ENCODE assay signal across 7 mouse cellular contexts in genomic region chr2:153224946-153225594, GRCm38 (mm10). TPM values are rescaled to one million over a fixed set of nuclear protein-coding genes. Genes with fewer than 3 reads are reported as not detected.
DNase-seq lines count a peak whose midpoint lies in the region; ATAC-seq and TF ChIP-seq lines count a peak whose summit lies in the region.

Gene Tspyl3, minus strand, starts transcription at chr2:153225441.

- no peak within 1 kb of the TSS for H3K27ac ChIP-seq in ES-E14 (ENCODE audit: insufficient read depth, low read depth, low read length, poor library complexity, severe bottlenecking)
- H3K27ac ChIP-seq in brown adipose tissue, adult 24 weeks (replicated peaks; ENCODE audit: low read depth, low read length), result no peak within 1 kb of the TSS
- peak within 1 kb of the TSS; percentile 58 for H3K27ac ChIP-seq in forebrain, embryonic 13.5 days
- H3K27ac ChIP-seq in hindbrain, embryonic 10.5 days, result peak within 1 kb of the TSS; percentile 88
- H3K27ac ChIP-seq in macrophage, result peak within 1 kb of the TSS; percentile 45

- 2% methylated on average over 31 of the region's 31 CpGs for WGBS in forebrain, embryonic 13.5 days
- 4% methylated on average over 31 of the region's 31 CpGs for WGBS in hindbrain, embryonic 10.5 days
- WGBS in macrophage (ENCODE audit: missing documents), result 4% methylated on average over 29 of the region's 31 CpGs

- ATAC-seq in forebrain, embryonic 13.5 days, result peak; percentile 89

- in situ Hi-C loops in ES-E14 (cut with MboI; ENCODE audit: low sequenced_read_pairs in 2 of 2, unreplicated experiment in 2 of 2), result no loop called here

- H3K9me3 ChIP-seq in ES-E14 (ENCODE audit: control insufficient read depth, insufficient read depth, low read depth, low read length), result no peaks in the 10 kb centered on the region
- H3K9me3 ChIP-seq in forebrain, embryonic 13.5 days (replicated peaks), result no peaks in the 10 kb centered on the region
- no peaks in the 10 kb centered on the region for H3K9me3 ChIP-seq in hindbrain, embryonic 10.5 days

- H3K79me2 ChIP-seq in macrophage (ENCODE audit: inconsistent target), result peaks cover 17% of the 10 kb centered on the region; the same call in 1 of the 2 replicates

- peak; percentile 35 for DNase-seq in ES-E14 (ENCODE audit: low read depth, low spot score)
- DNase-seq in hindbrain, embryonic 10.5 days (ENCODE audit: low spot score), result peak; percentile 54
- DNase-seq in left cerebral cortex, adult 9 months (ENCODE audit: low spot score in 2 of 2), result peak; percentile 36 to 58
- DNase-seq in right cerebral cortex, postnatal 25 days, result peak; percentile 55

- H3K9ac ChIP-seq in ES-E14 (ENCODE audit: insufficient read depth, low read depth, low read length, poor library complexity, severe bottlenecking), result peak within 1 kb of the TSS; percentile 82
- H3K9ac ChIP-seq in forebrain, embryonic 13.5 days, result peak within 1 kb of the TSS; percentile 76

- H3K4me3 ChIP-seq in ES-E14 (ENCODE audit: insufficient read depth in 1 of 2, low read depth in 1 of 2, low read length in 2 of 2, poor library complexity in 1 of 2, severe bottlenecking in 1 of 2) (peak within 1 kb of the TSS; percentile 79 to 84), macrophage (ENCODE audit: inconsistent target) (peak within 1 kb of the TSS; percentile 45)
- peak within 1 kb of the TSS; percentile 71 for H3K4me3 ChIP-seq in brown adipose tissue, adult 24 weeks (ENCODE audit: insufficient read depth, low read depth, low read length)
- H3K4me3 ChIP-seq in forebrain, embryonic 13.5 days, result peak within 1 kb of the TSS; percentile 54
- H3K4me3 ChIP-seq in hindbrain, embryonic 10.5 days, result peak within 1 kb of the TSS; percentile 66

- H3K4me2 ChIP-seq in forebrain, embryonic 13.5 days, result peak within 1 kb of the TSS; percentile 68

- H3K4me1 ChIP-seq in ES-E14 (ENCODE audit: control insufficient read depth in 2 of 2, insufficient read depth in 2 of 2, low read length in 2 of 2, poor library complexity in 1 of 2), result no peaks in the 10 kb centered on the region; a peak in 1 of 4 replicates
- no peaks in the 10 kb centered on the region for H3K4me1 ChIP-seq in brown adipose tissue, adult 24 weeks (ENCODE audit: control insufficient read depth, insufficient read depth, insufficient read length, low read length)
- H3K4me1 ChIP-seq in forebrain, embryonic 13.5 days, result peaks cover 12% of the 10 kb centered on the region
- H3K4me1 ChIP-seq in hindbrain, embryonic 10.5 days (replicated peaks), result peaks cover 15% of the 10 kb centered on the region

- H3K27me3 ChIP-seq in forebrain, embryonic 13.5 days, result no peaks in the 10 kb centered on the region
- no peaks in the 10 kb centered on the region for H3K27me3 ChIP-seq in hindbrain, embryonic 10.5 days (ENCODE audit: insufficient read depth, poor library complexity, severe bottlenecking)

- peaks cover 6% of the 10 kb centered on the region; the same call in 1 of the 2 replicates for H3K36me3 ChIP-seq in ES-E14 (ENCODE audit: control insufficient read depth, insufficient read depth, low read length, poor library complexity, severe bottlenecking)
- H3K36me3 ChIP-seq in forebrain, embryonic 13.5 days (ENCODE audit: poor library complexity, severe bottlenecking), result peaks cover 31% of the 10 kb centered on the region
- peaks cover 40% of the 10 kb centered on the region for H3K36me3 ChIP-seq in hindbrain, embryonic 10.5 days
- peaks cover 16% of the 10 kb centered on the region for H3K36me3 ChIP-seq in macrophage (ENCODE audit: inconsistent target)

TF ChIP-seq in ES-E14, 5 proteins besides CTCF, POLR2A, EP300 and RAD21:
- no peak for TF ChIP-seq HCFC1 (IDR thresholded peaks at IDR 0.05; ENCODE audit: borderline replicate concordance, insufficient read depth, low read length)
- TF ChIP-seq ZC3H11A (IDR thresholded peaks at IDR 0.05; ENCODE audit: borderline replicate concordance, low read depth, low read length), result no peak
- TF ChIP-seq MAFK (IDR thresholded peaks at IDR 0.05; ENCODE audit: insufficient read depth, low read depth, low read length), result no peak
- no peak for TF ChIP-seq ZNF384 (IDR thresholded peaks at IDR 0.05; ENCODE audit: low read depth, low read length)
- no peak for TF ChIP-seq CHD2 (IDR thresholded peaks at IDR 0.05; ENCODE audit: low read depth, low read length)

RNA-seq across cellular contexts. Expression of gene Tspyl3, which starts in this region (rescaled TPM):
- total RNA-seq in ES-E14 (2012; rRNA removed), result 1.7 and 2.1 TPM in 2 replicates
- 0.32 and 0.38 TPM in 2 replicates for polyA plus RNA-seq in brown adipose tissue, adult 24 weeks (2012; ENCODE audit: insufficient read depth, insufficient read length, missing spikeins)
- 12.6 and 15.7 TPM in 2 replicates for polyA plus RNA-seq in forebrain, embryonic 13.5 days (2015; fragmentation: Nextera tagmentation; extraction: Ambion mirVana)
- 7.8 and 9.7 TPM in 2 replicates for polyA plus RNA-seq in hindbrain, embryonic 10.5 days (2016; fragmentation: Nextera tagmentation; extraction: Ambion mirVana)
- total RNA-seq in macrophage (2018; cell fraction: chromatin; rRNA removed), result 1 to 10 TPM; 2.0 to 8.6 (median 4.8) TPM
- 1 to 10 TPM; 3.9 to 7.4 (median 5.7) TPM for total RNA-seq in macrophage (2018; cell fraction: cytosol; rRNA removed)
- total RNA-seq in macrophage (2018; cell fraction: nucleus; rRNA removed), result 10 to 100 TPM in 5 of 26 experiments, 1 to 10 TPM in 21; 3.1 to 13.7 (median 7.6) TPM
- 3.4 to 5.4 TPM (median 4.4 TPM) in 3 replicates for polyA plus RNA-seq in macrophage (2018)

Comparison
In these comparisons a context has a peak if more than half of its experiments do, and no peak if none do; other contexts are left out.
1. H3K27ac ChIP-seq: peak in forebrain, embryonic 13.5 days (single experiment), hindbrain, embryonic 10.5 days (single experiment) and macrophage (single experiment); none in ES-E14 (single experiment) and brown adipose tissue, adult 24 weeks (single experiment).
2. Peak in every context shown above with its lines, with median percentiles within 50 percentile points of each other: DNase-seq and H3K4me3 ChIP-seq.